Comparison of ENCODE assay signal across 8 mouse cellular contexts in the genomic region with DNA sequence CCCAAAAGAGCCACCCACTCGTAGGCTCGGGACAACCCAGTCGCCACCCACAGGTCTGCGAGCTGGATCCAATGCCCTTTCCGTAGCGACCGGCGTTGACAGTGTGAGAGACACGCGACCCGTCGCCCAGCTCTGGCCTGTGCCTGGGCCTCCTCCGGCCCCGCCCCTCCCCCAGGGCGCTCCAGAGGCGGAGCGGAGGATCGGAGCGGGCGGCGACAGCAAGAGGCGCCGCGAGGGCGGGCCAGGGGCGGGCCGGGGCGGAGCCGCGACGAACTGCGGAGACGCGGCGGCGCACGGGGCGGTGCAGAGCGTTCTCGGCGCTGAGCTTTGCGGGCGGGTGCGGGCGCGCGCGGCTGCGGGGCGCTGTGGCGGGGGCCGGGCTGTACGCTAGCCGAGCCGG. TPM values are rescaled to one million over a fixed set of nuclear protein-coding genes. Genes with fewer than 3 reads are reported as not detected.
DNase-seq lines count a peak whose midpoint lies in the region; ATAC-seq and TF ChIP-seq lines count a peak whose summit lies in the region.

Gene Hs6st1, plus strand, starts transcription at position 325 of the 400 bp plus-strand sequence.

- peak within 1 kb of the TSS; percentile 91 for H3K4me3 ChIP-seq in bone marrow macrophage, adult 2 months (ENCODE audit: insufficient read depth, low read length)
- H3K4me3 ChIP-seq in embryonic fibroblast, embryonic 13.5 days (ENCODE audit: insufficient read depth, low read length), result peak within 1 kb of the TSS; percentile 63
- peak within 1 kb of the TSS; percentile 85 for H3K4me3 ChIP-seq in heart, embryonic 10.5 days
- H3K4me3 ChIP-seq in kidney, embryonic 15.5 days (replicated peaks), result peak within 1 kb of the TSS; percentile 84

- peak; percentile 92 for ATAC-seq in kidney, embryonic 15.5 days (replicated peaks; ENCODE audit: low FRiP score)
- ATAC-seq in monocyte, adult 5-6 weeks (replicated peaks; ENCODE audit: insufficient number of reproducible peaks, low FRiP score, low TSS enrichment, poor library complexity, severe bottlenecking), result peak; percentile 63

- H3K9ac ChIP-seq in kidney, embryonic 15.5 days, result peak within 1 kb of the TSS; percentile 75

- no peak within 1 kb of the TSS for H3K27ac ChIP-seq in bone marrow macrophage, adult 2 months (ENCODE audit: insufficient read depth, low read depth, low read length)
- H3K27ac ChIP-seq in embryonic fibroblast, embryonic 13.5 days (ENCODE audit: insufficient read depth, low read length), result no peak within 1 kb of the TSS
- peak within 1 kb of the TSS; percentile 90 for H3K27ac ChIP-seq in heart, embryonic 10.5 days
- peak within 1 kb of the TSS; percentile 52 for H3K27ac ChIP-seq in kidney, embryonic 15.5 days

- no peak for TF ChIP-seq CTCF in bone marrow macrophage, adult 2 months (IDR thresholded peaks at IDR 0.05; ENCODE audit: low read depth, low read length)
- TF ChIP-seq CTCF in embryonic fibroblast, embryonic 13.5 days (IDR thresholded peaks at IDR 0.05; ENCODE audit: borderline replicate concordance, insufficient read depth, low read length), result no peak

- peaks cover 8% of the 10 kb centered on the region; the same call in 1 of the 2 replicates for H3K27me3 ChIP-seq in heart, embryonic 10.5 days (ENCODE audit: insufficient read depth, poor library complexity, severe bottlenecking)
- no peaks in the 10 kb centered on the region for H3K27me3 ChIP-seq in kidney, embryonic 15.5 days

- H3K36me3 ChIP-seq in heart, embryonic 10.5 days, result peaks cover 14% of the 10 kb centered on the region
- H3K36me3 ChIP-seq in kidney, embryonic 15.5 days, result no peaks in the 10 kb centered on the region

- no peak for TF ChIP-seq POLR2A in bone marrow macrophage, adult 2 months (IDR thresholded peaks at IDR 0.05; ENCODE audit: borderline replicate concordance, low read depth, low read length)
- peak; percentile 77 for TF ChIP-seq POLR2A in embryonic fibroblast, embryonic 13.5 days (IDR thresholded peaks at IDR 0.05; ENCODE audit: low read depth, low read length)

- peak within 1 kb of the TSS; percentile 89 for H3K4me2 ChIP-seq in kidney, embryonic 15.5 days

- peaks cover 53% of the 10 kb centered on the region for H3K4me1 ChIP-seq in bone marrow macrophage, adult 2 months (ENCODE audit: control insufficient read depth, insufficient read depth, low read length)
- no peaks in the 10 kb centered on the region; the same call in 1 of the 2 replicates for H3K4me1 ChIP-seq in embryonic fibroblast, embryonic 13.5 days (ENCODE audit: control insufficient read depth, insufficient read depth, low read length)
- peaks cover 80% of the 10 kb centered on the region for H3K4me1 ChIP-seq in heart, embryonic 10.5 days
- H3K4me1 ChIP-seq in kidney, embryonic 15.5 days, result peaks cover 74% of the 10 kb centered on the region

- H3K9me3 ChIP-seq in heart, embryonic 10.5 days, result no peaks in the 10 kb centered on the region
- H3K9me3 ChIP-seq in kidney, embryonic 15.5 days (replicated peaks), result no peaks in the 10 kb centered on the region

- under 1% methylated on average over 55 of the region's 55 CpGs for WGBS in heart, embryonic 10.5 days
- 0% methylated on average over 53 of the region's 55 CpGs for WGBS in kidney, embryonic 15.5 days

- DNase-seq in 416B (ENCODE audit: low read depth) (peak; percentile 89), liver (peak; percentile 97)
- peak; percentile 94 for DNase-seq in heart, embryonic 10.5 days (ENCODE audit: low spot score)
- DNase-seq in spleen, postnatal 4 days (ENCODE audit: low spot score in 2 of 2), result peak; percentile 95 to 97

RNA-seq across cellular contexts. Expression of gene Hs6st1, which starts in this region (rescaled TPM):
- polyA plus RNA-seq in bone marrow macrophage, adult 2 months (2012; ENCODE audit: insufficient read depth, insufficient read length, missing spikeins), result 22.2 and 23.4 TPM in 2 replicates
- 64.9 and 96.5 TPM in 2 replicates for polyA plus RNA-seq in embryonic fibroblast, embryonic 13.5 days (2011; ENCODE audit: insufficient read length, low read depth, missing spikeins)
- polyA plus RNA-seq in heart, embryonic 10.5 days (2016; fragmentation: Nextera tagmentation; extraction: Ambion mirVana), result 3.5 and 5.7 TPM in 2 replicates
- polyA plus RNA-seq in kidney, embryonic 15.5 days (2015; fragmentation: Nextera tagmentation; extraction: Ambion mirVana), result 7.2 and 7.5 TPM in 2 replicates
- 16.2 to 26.3 TPM (median 21.9 TPM) in 3 replicates for total RNA-seq in monocyte, adult 5-6 weeks (2017)

Comparison
In these comparisons a context has a peak if more than half of its experiments do, and no peak if none do; other contexts are left out.
1. H3K27ac ChIP-seq: peak in heart, embryonic 10.5 days (single experiment) and kidney, embryonic 15.5 days (single experiment); none in bone marrow macrophage, adult 2 months (single experiment) and embryonic fibroblast, embryonic 13.5 days (single experiment).
2. Peak in every context shown above with its lines, with median percentiles within 50 percentile points of each other: DNase-seq and H3K4me3 ChIP-seq.